Mouse (Mus musculus) liver, embryonic 14.5 days (tissue): Measurements from ENCODE around the gene Gstm3. TPM values are rescaled to one million over a fixed set of nuclear protein-coding genes. Genes with fewer than 3 reads are reported as not detected.
"Not testable (repeated sequence)": the region's sequence is repeated elsewhere in the genome, so short reads cannot be mapped to it uniquely, and the experiment has no call there.

Source experiments
- ATAC-seq: fragments of 200-750 bp; cut with Nextera tagmentation; 2 replicates; pipeline ENCODE4 v1.8.0; 2017; ENCODE audit warnings: moderate number of reproducible peaks, mild to moderate bottlenecking, moderate library complexity; ENCODE audit not compliant: insufficient read depth
- DNase-seq, 3 experiments: peaks; one replicate each; pipeline ENCODE4 v3.0.0-alpha.2; 2012 to 2013; ENCODE audit warnings: low read depth in 3 of 3, low spot score in 3 of 3
- H3K27ac ChIP-seq: fragments of 300-500 bp; sonication (generic); 2 replicates; pipeline ENCODE4 v1.5.1; 2014; ENCODE audit warnings: moderate library complexity, mild to moderate bottlenecking, control low read depth, inconsistent platforms
- H3K27me3 ChIP-seq: fragments of 300-500 bp; sonication (generic); 2 replicates; pipeline ENCODE4 v1.6.1; 2014; ENCODE audit warnings: mild to moderate bottlenecking, low read length, moderate library complexity; ENCODE audit not compliant: control insufficient read depth, insufficient read depth
- H3K36me3 ChIP-seq: fragments of 300-500 bp; sonication (generic); replicated peaks from 2 replicates; pipeline ENCODE4 v1.6.1; 2014; ENCODE audit warnings: low read depth; ENCODE audit not compliant: control insufficient read depth, insufficient read depth
- H3K4me1 ChIP-seq, 2 experiments: fragments of 200-500 bp in 1 of 2; fragments of 300-500 bp in 1 of 2; sonication (generic) in 1 of 2; replicated peaks; 2 replicates each; pipeline ENCODE4 v1.6.1; 2012 to 2014; ENCODE audit warnings: antibody characterized with exemption in 1 of 2, inconsistent platforms in 1 of 2, low read length in 1 of 2; ENCODE audit not compliant: control insufficient read depth in 2 of 2, insufficient read depth in 2 of 2
- H3K4me2 ChIP-seq: fragments of 300-500 bp; sonication (generic); 2 replicates; pipeline ENCODE4 v1.6.1; 2014; ENCODE audit warnings: low read depth, mild to moderate bottlenecking, control low read depth, moderate library complexity
- H3K4me3 ChIP-seq, 2 experiments: fragments of 200-500 bp in 1 of 2; fragments of 300-500 bp in 1 of 2; sonication (generic) in 1 of 2; 2 replicates each; pipeline ENCODE4 v1.5.1; 2012 to 2014; ENCODE audit warnings: low read depth in 2 of 2, low read length in 2 of 2, mild to moderate bottlenecking in 2 of 2, control low read depth in 1 of 2, inconsistent platforms in 1 of 2, moderate library complexity in 1 of 2; ENCODE audit not compliant: insufficient read depth in 1 of 2
- H3K9ac ChIP-seq: fragments of 300-500 bp; sonication (generic); replicated peaks from 2 replicates; pipeline ENCODE4 v1.6.1; 2014; ENCODE audit warnings: mild to moderate bottlenecking, control low read depth, moderate library complexity
- H3K9me3 ChIP-seq: fragments of 300-500 bp; sonication (generic); 2 replicates; pipeline ENCODE4 v1.6.1; 2016; ENCODE audit warnings: low read length, mixed read lengths; ENCODE audit not compliant: control insufficient read depth
- CTCF ChIP-seq: IDR thresholded peaks from 2 replicates; pipeline ENCODE4 v1.5.1; 2016; ENCODE audit warnings: antibody characterized with exemption, low read depth, control low read depth
- EP300 ChIP-seq: IDR thresholded peaks from 2 replicates; pipeline ENCODE4 v1.6.1; 2016; ENCODE audit warnings: antibody characterized with exemption, low read depth
- WGBS: fragments of 180-500 bp; shearing (Covaris S2); extraction: QIAGEN DNeasy Blood & Tissue Kit; methylation state at CpG from one replicate; pipeline ENCODE4 v1.1.7; 2014; ENCODE audit not compliant: insufficient replicate concordance; 5-methylcytosine and 5-hydroxymethylcytosine counted together
- polyA plus RNA-seq, 2 experiments: library from polyadenylated mRNA; depleted of rRNA in 1 of 2; stranded (reverse) in 1 of 2; unstranded in 1 of 2; fragments of >200 nt; fragmentation: Nextera tagmentation in 1 of 2; extraction: Ambion mirVana in 1 of 2; gene quantifications; 2 replicates each; pipeline versions ENCODE4 v1.2.1 to v1.2.3; 2012 to 2014

Gstm3 gene
- polyA plus RNA-seq, 2 experiments: 4.1 to 11.7 TPM

DNA sequence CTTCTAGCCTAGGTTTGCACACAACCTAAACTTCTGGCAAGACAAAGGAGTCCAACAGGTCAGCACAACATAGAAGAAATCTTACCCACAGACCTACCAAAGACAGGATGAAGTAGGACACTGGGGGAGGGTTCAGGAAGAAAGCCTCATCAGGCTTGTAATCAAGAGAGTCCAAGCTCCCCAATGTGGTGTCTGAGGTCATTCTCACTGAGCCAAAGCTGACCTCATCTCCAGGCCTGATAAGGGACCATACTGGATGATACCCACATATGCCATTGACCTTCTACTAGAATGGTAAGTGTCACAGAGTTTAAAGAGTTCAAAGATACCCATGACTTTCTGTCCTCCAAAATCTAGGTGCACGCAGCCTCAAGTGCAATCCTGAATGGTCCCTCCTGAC is 5.2 kb upstream of the Gstm3 start:
- no peak overlapping the region for H3K9ac ChIP-seq
- no peaks in the 10 kb centered on the region for H3K9me3 ChIP-seq
- TF ChIP-seq CTCF: no peak
- no peak for TF ChIP-seq EP300
- H3K36me3 ChIP-seq: no peaks in the 10 kb centered on the region
- no peak overlapping the region for H3K27ac ChIP-seq
- H3K4me3 ChIP-seq: no peak overlapping the region
- peaks cover 0 to 16% of the 10 kb centered on the region in 2 experiments; a peak in 2 of 4 replicates for H3K4me1 ChIP-seq
- ATAC-seq (no peak), DNase-seq (no peak)
- H3K4me2 ChIP-seq: no peak overlapping the region
- 75% methylated on average over 1 of the region's 1 CpGs for WGBS
- H3K27me3 ChIP-seq: no peaks in the 10 kb centered on the region

DNA sequence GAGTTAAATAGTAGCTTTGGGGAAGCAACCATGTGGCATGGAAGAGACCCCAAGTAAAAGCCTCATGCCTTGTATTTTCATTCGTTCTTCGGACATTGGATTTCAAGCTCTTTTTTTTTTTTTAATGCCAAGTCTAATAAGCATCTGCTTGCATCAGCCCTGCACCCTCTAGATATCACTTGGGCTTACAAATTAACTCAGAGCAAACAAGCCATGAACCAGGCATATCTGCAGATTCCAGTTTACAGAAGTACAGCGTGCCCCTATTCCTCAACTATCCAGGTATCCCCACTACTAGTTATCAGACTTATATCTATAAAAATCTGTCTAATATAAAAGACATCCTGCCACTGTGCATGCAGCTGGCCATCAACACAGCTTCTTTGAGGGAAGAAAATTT is 3.0 kb upstream of the Gstm3 start:
- 60% methylated on average over 3 of the region's 3 CpGs for WGBS
- Histone ChIP-seq H3K27me3 (no peaks in the 10 kb centered on the region), H3K36me3 (no peaks in the 10 kb centered on the region), H3K4me1 (peaks cover 0 to 11% of the 10 kb centered on the region in 2 experiments; a peak in 2 of 4 replicates), H3K4me2 (no peak overlapping the region), H3K9me3 (no peaks in the 10 kb centered on the region), H3K4me3 (no peak overlapping the region), H3K9ac (no peak overlapping the region), H3K27ac (no peak overlapping the region)
- no peak for ATAC-seq
- TF ChIP-seq CTCF (no peak), EP300 (no peak)
- no peak for DNase-seq

DNA sequence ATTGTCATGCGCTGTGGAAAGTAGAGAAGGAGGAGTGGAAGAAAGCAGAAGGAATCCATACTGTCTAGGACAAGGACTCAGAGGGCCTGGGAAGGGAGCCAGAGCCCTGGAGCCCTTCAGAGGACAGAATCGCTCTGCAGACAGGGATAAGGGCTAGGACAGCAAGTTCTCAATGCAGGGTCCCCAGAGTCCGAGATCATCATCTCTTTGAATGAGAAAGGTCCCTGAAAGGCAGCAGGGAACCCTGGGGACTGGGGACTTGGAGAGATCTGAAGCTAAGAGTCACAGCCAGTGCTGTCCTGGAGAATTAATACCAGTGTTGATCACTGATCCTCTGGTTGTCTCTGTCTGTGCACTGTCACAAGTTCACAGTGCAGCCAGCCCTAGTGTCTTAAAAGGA is 2.0 kb upstream of the Gstm3 start:
- H3K36me3 ChIP-seq, DNase-seq, H3K4me3 ChIP-seq, H3K4me2 ChIP-seq, H3K9ac ChIP-seq, H3K9me3 ChIP-seq, H3K27me3 ChIP-seq, H3K27ac ChIP-seq, ATAC-seq: not testable (repeated sequence)
- peaks cover 0 to 11% of the 10 kb centered on the region in 2 experiments; a peak in 2 of 4 replicates for H3K4me1 ChIP-seq
- 41% methylated on average over 3 of the region's 3 CpGs for WGBS

DNA sequence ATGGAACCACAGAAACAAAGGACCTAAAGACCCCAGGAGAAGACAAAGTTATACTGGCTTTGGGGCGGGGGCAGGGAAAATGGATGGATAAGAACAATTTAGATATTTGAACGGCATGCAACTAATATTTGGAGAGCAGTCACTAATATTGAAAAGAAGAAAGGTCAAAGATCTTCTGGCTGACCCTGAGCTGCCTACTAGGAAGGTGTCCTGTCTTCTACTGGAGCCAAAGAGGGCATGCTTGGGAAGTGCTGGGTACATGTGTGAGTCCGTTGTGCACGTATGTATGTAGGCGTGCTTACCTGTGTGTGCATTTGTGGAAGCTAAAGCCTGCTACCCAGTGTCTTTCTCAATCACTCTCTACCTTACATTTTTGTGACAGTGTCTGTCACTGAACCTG is 2.5 kb downstream of the Gstm3 start:
- Histone ChIP-seq H3K9me3 (no peaks in the 10 kb centered on the region), H3K4me1 (peaks cover 7 to 14% of the 10 kb centered on the region in 2 experiments), H3K9ac (no peak overlapping the region), H3K4me3 (no peak overlapping the region), H3K36me3 (no peaks in the 10 kb centered on the region), H3K27me3 (no peaks in the 10 kb centered on the region), H3K4me2 (no peak overlapping the region), H3K27ac (no peak overlapping the region)
- 89% methylated on average over 5 of the region's 5 CpGs for WGBS
- ATAC-seq: no peak
- TF ChIP-seq EP300: no peak
- TF ChIP-seq CTCF: no peak
- no peak for DNase-seq

DNA sequence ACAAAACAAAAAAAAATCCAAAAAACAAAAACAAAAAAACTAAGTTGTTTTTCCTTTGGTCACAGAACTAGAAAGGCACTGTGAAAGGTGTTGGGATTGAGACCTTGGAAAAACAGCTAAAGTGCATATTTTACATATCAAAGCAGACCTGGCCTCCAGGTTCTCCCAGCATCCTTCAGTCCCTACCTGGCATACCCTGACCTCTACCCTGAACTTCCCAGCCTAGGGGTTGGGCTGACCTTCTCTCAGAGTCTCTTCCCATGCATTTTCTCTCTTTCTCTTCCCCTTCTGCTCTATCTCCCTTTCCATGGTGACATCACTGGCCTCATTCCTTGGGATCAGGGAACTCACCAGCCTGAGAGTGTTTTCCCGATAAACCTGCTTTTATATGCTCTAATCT is 3.5 kb downstream of the Gstm3 start:
- no peak overlapping the region for H3K9ac ChIP-seq
- H3K4me2 ChIP-seq: no peak overlapping the region
- WGBS: 56% methylated on average over 1 of the region's 1 CpGs
- no peaks in the 10 kb centered on the region for H3K9me3 ChIP-seq
- H3K4me3 ChIP-seq: no peak overlapping the region
- DNase-seq: no peak
- no peaks in the 10 kb centered on the region for H3K36me3 ChIP-seq
- H3K4me1 ChIP-seq: peaks cover 7 to 14% of the 10 kb centered on the region in 2 experiments
- H3K27me3 ChIP-seq: no peaks in the 10 kb centered on the region
- ATAC-seq: no peak
- TF ChIP-seq CTCF (no peak), EP300 (no peak)
- no peak overlapping the region for H3K27ac ChIP-seq
